Mouse (Mus musculus) right cerebral cortex, postnatal 36 days (tissue): ENCODE results near the gene Cryl1.

Experiments used
- DNase-seq, 2 experiments: peaks; one replicate each; pipeline ENCODE4 v3.0.0; 2022; ENCODE audit warnings: low spot score in 2 of 2, mixed read lengths in 1 of 2

Cryl1 gene

GRCm38 (mm10) chr14:57318812-57319211 lies 79.5 kb downstream of the Cryl1 start:
- no peak for DNase-seq

- DNase-seq, result no peak
Measured at GRCm38 (mm10) chr14:57316662-57317600, 81.4 kb downstream of the Cryl1 start.

GRCm38 (mm10) chr14:57315976-57316375 lies 82.4 kb downstream of the Cryl1 start:
- DNase-seq, result no peak

GRCm38 (mm10) chr14:57315551-57315950 lies 82.8 kb downstream of the Cryl1 start:
- DNase-seq, result no peak

- DNase-seq, result peak; percentile 58 to 59
Measured at GRCm38 (mm10) chr14:57301600-57302230, 96.6 kb downstream of the Cryl1 start.

- DNase-seq, result no peak
Measured at GRCm38 (mm10) chr14:57300530-57300929, 97.8 kb downstream of the Cryl1 start.

- no peak for DNase-seq
Measured at GRCm38 (mm10) chr14:57297672-57298071, 100.7 kb downstream of the Cryl1 start.

GRCm38 (mm10) chr14:57291399-57291942 lies 106.9 kb downstream of the Cryl1 start:
- DNase-seq, result no peak

- no peak for DNase-seq
Measured at GRCm38 (mm10) chr14:57289105-57289504, 109.2 kb downstream of the Cryl1 start.

GRCm38 (mm10) chr14:57283816-57284215 lies 114.5 kb downstream of the Cryl1 start:
- DNase-seq, result no peak

- DNase-seq, result no peak
Measured at GRCm38 (mm10) chr14:57282591-57282990, 115.7 kb downstream of the Cryl1 start.

GRCm38 (mm10) chr14:57280835-57281234 lies 117.5 kb downstream of the Cryl1 start:
- no peak for DNase-seq

- no peak for DNase-seq
Measured at GRCm38 (mm10) chr14:57276481-57277012, 121.8 kb downstream of the Cryl1 start.

GRCm38 (mm10) chr14:57272341-57272740 lies 126.0 kb downstream of the Cryl1 start:
- no peak for DNase-seq

- no peak for DNase-seq
Measured at GRCm38 (mm10) chr14:57271861-57272260, 126.5 kb downstream of the Cryl1 start.

- DNase-seq, result no peak
Measured at GRCm38 (mm10) chr14:57268900-57269299, 129.4 kb downstream of the Cryl1 start.

GRCm38 (mm10) chr14:57268344-57268743 lies 130.0 kb downstream of the Cryl1 start:
- no peak for DNase-seq

GRCm38 (mm10) chr14:57263943-57264342 lies 134.4 kb downstream of the Cryl1 start:
- DNase-seq, result no peak

- DNase-seq, result no peak
Measured at GRCm38 (mm10) chr14:57259341-57259740, 139.0 kb downstream of the Cryl1 start.

GRCm38 (mm10) chr14:57248661-57249060 lies 149.7 kb downstream of the Cryl1 start:
- DNase-seq, result no peak

GRCm38 (mm10) chr14:57246575-57246974 lies 151.8 kb downstream of the Cryl1 start:
- no peak for DNase-seq

GRCm38 (mm10) chr14:57242978-57243377 lies 155.4 kb downstream of the Cryl1 start:
- DNase-seq, result no peak
